Mouse (Mus musculus) testis, postnatal 14 days (tissue): Measurements from ENCODE around the gene Il12a.
"Not testable (repeated sequence)": the region's sequence is repeated elsewhere in the genome, so short reads cannot be mapped to it uniquely, and the experiment has no call there.

Experiments used
- DNase-seq: peaks from one replicate; pipeline ENCODE4 v3.0.0; 2021; ENCODE audit warnings: low spot score

Il12a gene

DNA sequence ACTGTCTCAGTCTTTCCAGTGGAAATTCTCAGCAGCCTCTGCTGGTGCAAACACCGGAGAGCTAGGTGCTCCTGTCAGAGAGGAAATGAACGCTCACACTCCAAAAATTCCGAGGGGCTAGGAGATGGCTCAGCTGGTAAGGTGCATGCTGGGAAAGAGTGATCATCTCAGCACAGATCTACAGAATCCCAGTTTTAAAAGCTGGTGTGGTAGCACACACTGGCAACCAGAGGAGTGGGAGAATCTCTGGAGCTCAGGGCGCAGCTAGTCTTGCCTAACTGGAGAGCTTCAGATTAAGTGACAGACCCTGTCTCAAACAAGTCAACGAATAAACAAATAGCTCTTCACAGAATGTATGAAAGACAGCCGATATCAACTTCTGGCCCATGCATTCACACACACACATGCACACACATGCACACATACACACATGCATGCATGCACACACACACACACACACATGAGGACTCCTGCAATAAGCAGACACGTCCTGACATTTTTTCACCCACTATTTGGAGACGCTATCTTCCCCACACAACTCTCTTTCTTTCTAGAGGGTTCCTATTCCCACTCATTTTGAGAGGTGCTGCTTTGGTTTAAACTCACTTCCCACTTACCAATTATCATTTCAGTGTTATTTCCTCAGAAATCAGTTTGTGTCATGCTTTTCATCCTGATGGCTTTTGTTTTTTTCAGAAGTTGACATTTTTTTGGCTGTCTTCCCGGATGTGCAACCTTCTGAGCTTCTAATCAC is 52.5 kb downstream of the Il12a start:
- no peak for DNase-seq

DNA sequence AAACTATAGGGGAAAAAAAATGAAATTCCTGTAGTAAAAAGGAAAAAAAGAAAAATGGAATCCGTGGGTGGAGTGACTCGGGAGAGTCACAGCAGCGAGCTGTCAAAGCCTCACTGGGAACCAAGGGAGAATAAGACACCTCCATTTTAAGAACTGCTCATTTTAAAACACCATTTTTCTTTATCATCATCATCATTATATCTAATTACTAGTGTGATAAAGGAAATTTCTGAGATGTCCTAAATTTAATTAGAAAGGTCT is 53.0 kb downstream of the Il12a start:
- DNase-seq, result no peak

DNA sequence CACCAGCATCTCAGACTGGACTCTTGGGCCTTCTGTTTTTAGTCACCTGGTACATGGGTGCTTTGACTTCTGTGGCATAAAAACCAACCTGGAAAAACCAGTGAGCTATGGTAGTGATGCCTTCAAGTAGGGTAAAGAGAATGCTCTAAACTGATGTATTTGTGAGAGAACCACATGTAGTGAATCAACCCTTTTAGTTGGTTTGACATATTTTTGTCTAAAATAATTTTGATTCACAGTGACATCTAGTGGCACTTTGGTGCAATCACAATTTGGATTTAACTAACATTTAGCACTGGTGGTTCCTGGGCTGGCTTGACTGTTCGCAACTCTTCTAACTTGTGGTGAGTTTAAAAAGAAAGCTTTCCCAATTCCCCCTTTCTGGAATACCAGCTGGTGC is 53.7 kb downstream of the Il12a start:
- DNase-seq, result no peak

DNA sequence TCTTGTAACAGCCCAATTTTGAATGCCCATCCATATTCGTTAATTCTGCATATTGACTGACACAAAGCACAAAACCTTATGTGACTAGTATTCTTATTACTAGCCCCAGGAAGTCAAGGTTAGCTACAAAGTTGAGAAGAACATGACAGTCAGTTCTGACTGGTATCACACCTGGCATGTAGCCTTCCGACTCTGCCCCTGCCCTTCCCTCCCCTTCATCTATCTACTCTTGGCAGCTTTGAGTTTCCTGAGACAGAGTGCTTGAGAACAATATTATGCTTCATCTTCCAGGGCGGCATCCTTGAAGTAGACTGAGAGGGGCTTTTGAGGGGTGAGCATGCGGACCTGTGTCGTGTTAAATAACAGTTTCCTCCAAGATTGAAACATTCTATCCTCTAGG is 54.6 kb downstream of the Il12a start:
- no peak for DNase-seq

DNA sequence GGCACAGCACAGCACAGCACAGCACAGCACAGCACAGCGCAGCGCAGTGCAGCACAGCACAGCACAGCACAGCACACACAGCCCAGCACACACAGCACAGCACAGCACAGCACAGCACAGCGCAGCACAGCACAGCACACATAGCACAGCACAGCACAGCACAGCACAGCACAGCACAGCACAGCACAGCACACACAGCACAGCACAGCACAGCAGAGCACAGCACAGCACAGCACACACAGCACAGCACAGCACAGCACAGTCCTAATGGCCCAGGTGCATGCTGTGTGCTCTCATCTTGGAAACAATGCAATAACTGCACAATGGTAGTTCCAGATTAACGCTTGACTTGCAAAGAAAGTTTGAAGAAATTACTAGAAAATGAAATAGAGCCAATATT is 55.8 kb downstream of the Il12a start:
- not testable (repeated sequence) for DNase-seq
